Mouse (Mus musculus) lung, embryonic 14.5 days (tissue): ENCODE measurements around the gene Mast4. TPM values are rescaled to one million over a fixed set of nuclear protein-coding genes. Genes with fewer than 3 reads are reported as not detected.

ENCODE experiments used
- ATAC-seq: fragments of 200-750 bp; cut with Nextera tagmentation; 2 replicates; pipeline ENCODE4 v1.8.0; 2017; ENCODE audit warnings: mild to moderate bottlenecking, moderate TSS enrichment, moderate library complexity; ENCODE audit not compliant: insufficient read depth
- DNase-seq: peaks from one replicate; pipeline ENCODE4 v3.0.0-alpha.2; 2015
- H3K27ac ChIP-seq: fragments of 300-500 bp; sonication (generic); 2 replicates; pipeline ENCODE4 v1.5.1; 2014; ENCODE audit warnings: low read depth, mild to moderate bottlenecking, moderate library complexity
- H3K27me3 ChIP-seq: fragments of 300-500 bp; sonication (generic); 2 replicates; pipeline ENCODE4 v1.6.1; 2014; ENCODE audit warnings: low read length, control low read depth; ENCODE audit not compliant: insufficient read depth
- H3K36me3 ChIP-seq: fragments of 300-500 bp; sonication (generic); 2 replicates; pipeline ENCODE4 v1.6.1; 2014; ENCODE audit warnings: control low read depth; ENCODE audit not compliant: insufficient read depth
- H3K4me1 ChIP-seq: fragments of 300-500 bp; sonication (generic); 2 replicates; pipeline ENCODE4 v1.6.1; 2014; ENCODE audit warnings: antibody characterized with exemption, control low read depth; ENCODE audit not compliant: insufficient read depth
- H3K4me2 ChIP-seq: fragments of 300-500 bp; sonication (generic); 2 replicates; pipeline ENCODE4 v1.6.1; 2014; ENCODE audit warnings: mild to moderate bottlenecking
- H3K4me3 ChIP-seq: fragments of 300-500 bp; sonication (generic); 2 replicates; pipeline ENCODE4 v1.5.1; 2014; ENCODE audit warnings: low read depth, low read length
- H3K9ac ChIP-seq: fragments of 300-500 bp; sonication (generic); 2 replicates; pipeline ENCODE4 v1.6.1; 2014
- H3K9me3 ChIP-seq: fragments of 300-500 bp; sonication (generic); 2 replicates; pipeline ENCODE4 v1.6.1; 2016; ENCODE audit warnings: low read depth, low read length, control low read depth
- CTCF ChIP-seq: IDR thresholded peaks from 2 replicates; pipeline ENCODE4 v1.5.1; 2016; ENCODE audit warnings: antibody characterized with exemption, low read depth
- WGBS: fragments of 180-500 bp; shearing (Covaris S2); extraction: QIAGEN DNeasy Blood & Tissue Kit; methylation state at CpG from one replicate; pipeline ENCODE4 v1.1.7; 2014; 5-methylcytosine and 5-hydroxymethylcytosine counted together
- polyA plus RNA-seq: library from polyadenylated mRNA; unstranded; fragments of >200 nt; fragmentation: Nextera tagmentation; extraction: Ambion mirVana; gene quantifications from 2 replicates; pipeline ENCODE4 v1.2.1, GENCODE M21; 2014

The Mast4 gene
- polyA plus RNA-seq, 1 experiment from 2014 or later, result 30.8 TPM

- peak; percentile 29 for DNase-seq
- Histone ChIP-seq H3K27me3 (no peaks in the 10 kb centered on the region), H3K4me3 (no peak overlapping the region), H3K9me3 (no peaks in the 10 kb centered on the region), H3K27ac (no peak overlapping the region), H3K4me1 (no peaks in the 10 kb centered on the region), H3K4me2 (no peak overlapping the region), H3K9ac (no peak overlapping the region), H3K36me3 (peaks cover 49% of the 10 kb centered on the region)
- ATAC-seq, result no peak
- no peak for TF ChIP-seq CTCF
- 60% methylated on average over 7 of the region's 7 CpGs for WGBS
Observed at GRCm38 (mm10) chr13:102783531-102784310, 550.6 kb downstream of the Mast4 start.

- Histone ChIP-seq H3K36me3 (peaks cover 39% of the 10 kb centered on the region), H3K4me3 (no peak overlapping the region), H3K27me3 (no peaks in the 10 kb centered on the region), H3K4me1 (no peaks in the 10 kb centered on the region), H3K4me2 (no peak overlapping the region), H3K9ac (no peak overlapping the region), H3K9me3 (no peaks in the 10 kb centered on the region), H3K27ac (no peak overlapping the region)
- DNase-seq (no peak), ATAC-seq (no peak)
- 93% methylated on average over 3 of the region's 3 CpGs for WGBS
- no peak for TF ChIP-seq CTCF
Observed at GRCm38 (mm10) chr13:102779275-102779674, 555.0 kb downstream of the Mast4 start.

GRCm38 (mm10) chr13:102778859-102779258 is 555.4 kb downstream of the Mast4 start:
- Histone ChIP-seq H3K36me3 (peaks cover 44% of the 10 kb centered on the region), H3K9ac (no peak overlapping the region), H3K4me2 (no peak overlapping the region), H3K27me3 (no peaks in the 10 kb centered on the region), H3K4me3 (no peak overlapping the region), H3K4me1 (no peaks in the 10 kb centered on the region), H3K9me3 (no peaks in the 10 kb centered on the region), H3K27ac (no peak overlapping the region)
- no peak for TF ChIP-seq CTCF
- DNase-seq (no peak), ATAC-seq (no peak)
- 94% methylated on average over 3 of the region's 3 CpGs for WGBS

- Histone ChIP-seq H3K4me1 (no peaks in the 10 kb centered on the region), H3K9me3 (no peaks in the 10 kb centered on the region), H3K27ac (no peak overlapping the region), H3K4me2 (no peak overlapping the region), H3K27me3 (no peaks in the 10 kb centered on the region), H3K36me3 (peaks cover 37% of the 10 kb centered on the region), H3K9ac (no peak overlapping the region), H3K4me3 (no peak overlapping the region)
- DNase-seq, result no peak
- no peak for ATAC-seq
- WGBS, result 67% methylated on average over 6 of the region's 6 CpGs
- no peak for TF ChIP-seq CTCF
Observed at GRCm38 (mm10) chr13:102775506-102775905, 558.8 kb downstream of the Mast4 start.

- Histone ChIP-seq H3K27ac (no peak overlapping the region), H3K4me2 (no peak overlapping the region)
Observed at GRCm38 (mm10) chr13:102774786-102775201, 559.5 kb downstream of the Mast4 start.

GRCm38 (mm10) chr13:102773169-102773568 is 561.1 kb downstream of the Mast4 start:
- DNase-seq (no peak), ATAC-seq (no peak)
- no peak overlapping the region for H3K4me2 ChIP-seq
- TF ChIP-seq CTCF, result no peak
- H3K4me1 ChIP-seq, result no peaks in the 10 kb centered on the region
- no peaks in the 10 kb centered on the region for H3K27me3 ChIP-seq
- H3K4me3 ChIP-seq, result no peak overlapping the region
- peaks cover 31% of the 10 kb centered on the region for H3K36me3 ChIP-seq
- whole genome bisulfite sequencing, result 86% methylated on average over 9 of the region's 9 CpGs
- no peak overlapping the region for H3K27ac ChIP-seq
- H3K9ac ChIP-seq, result no peak overlapping the region
- H3K9me3 ChIP-seq, result no peaks in the 10 kb centered on the region

More at GRCm38 (mm10) chr13:102774786-102775201, 559.5 kb downstream of the Mast4 start:
- TF ChIP-seq CTCF, result no peak
- H3K36me3 ChIP-seq, result peaks cover 39% of the 10 kb centered on the region
- no peak for ATAC-seq
- no peaks in the 10 kb centered on the region for H3K4me1 ChIP-seq
- H3K9me3 ChIP-seq, result no peaks in the 10 kb centered on the region
- H3K4me3 ChIP-seq, result no peak overlapping the region
- no peak overlapping the region for H3K9ac ChIP-seq
- peak; percentile 29 for DNase-seq
- no peaks in the 10 kb centered on the region for H3K27me3 ChIP-seq
- 70% methylated on average over 7 of the region's 7 CpGs for WGBS

GRCm38 (mm10) chr13:102770194-102770593 is 564.1 kb downstream of the Mast4 start:
- no peak for TF ChIP-seq CTCF
- ATAC-seq (peak; percentile 74), DNase-seq (peak; percentile 86)
- H3K4me3 ChIP-seq, result no peak overlapping the region
- WGBS, result 34% methylated on average over 8 of the region's 8 CpGs
- H3K9ac ChIP-seq, result no peak overlapping the region
- no peak overlapping the region for H3K4me2 ChIP-seq
- no peaks in the 10 kb centered on the region for H3K4me1 ChIP-seq
- no peaks in the 10 kb centered on the region for H3K27me3 ChIP-seq
- H3K27ac ChIP-seq, result no peak overlapping the region
- H3K36me3 ChIP-seq, result peaks cover 45% of the 10 kb centered on the region
- no peaks in the 10 kb centered on the region for H3K9me3 ChIP-seq
